Mouse (Mus musculus) ES-Bruce4 (cell line): ENCODE results near the gene Gm960. TPM values are rescaled to one million over a fixed set of nuclear protein-coding genes. Genes with fewer than 3 reads are reported as not detected.

ENCODE experiments used
- H3K27ac ChIP-seq: 2 replicates; pipeline ENCODE4 v1.5.1; 2012; ENCODE audit warnings: low read length, inconsistent platforms; ENCODE audit not compliant: insufficient read depth
- H3K27me3 ChIP-seq: 2 replicates; pipeline ENCODE4 v1.6.1; 2012; ENCODE audit warnings: mild to moderate bottlenecking, low read length, inconsistent platforms; ENCODE audit not compliant: control insufficient read depth, poor library complexity, insufficient read depth, severe bottlenecking
- H3K36me3 ChIP-seq: 2 replicates; pipeline ENCODE4 v1.6.1; 2012; ENCODE audit warnings: inconsistent platforms, mild to moderate bottlenecking, low read length, moderate library complexity; ENCODE audit not compliant: control insufficient read depth, poor library complexity, insufficient read depth, severe bottlenecking
- H3K4me1 ChIP-seq: one replicate; pipeline ENCODE4 v1.8.1; 2011; ENCODE audit warnings: low read length; ENCODE audit not compliant: control insufficient read depth, insufficient read depth
- H3K4me3 ChIP-seq: 2 replicates; pipeline ENCODE4 v1.5.1; 2011; ENCODE audit warnings: low read depth, mild to moderate bottlenecking, low read length
- H3K9ac ChIP-seq: 2 replicates; pipeline ENCODE4 v1.6.1; 2012; ENCODE audit warnings: low read depth, mild to moderate bottlenecking, inconsistent platforms; ENCODE audit not compliant: poor library complexity, severe bottlenecking
- H3K9me3 ChIP-seq: replicated peaks from 2 replicates; pipeline ENCODE4 v1.6.1; 2012; ENCODE audit warnings: mild to moderate bottlenecking, low read length, inconsistent platforms; ENCODE audit not compliant: control insufficient read depth, poor library complexity, insufficient read depth, severe bottlenecking
- CTCF ChIP-seq: IDR thresholded peaks from one replicate; pipeline ENCODE4 v1.8.1; 2011; ENCODE audit warnings: low read depth, low read length
- EP300 ChIP-seq: IDR thresholded peaks from 2 replicates; pipeline ENCODE4 v1.6.1; 2011; ENCODE audit warnings: low read depth, low read length; ENCODE audit not compliant: insufficient read depth
- POLR2A ChIP-seq: IDR thresholded peaks from one replicate; pipeline ENCODE4 v1.8.1; 2011; ENCODE audit warnings: low read length; ENCODE audit not compliant: insufficient read depth
- polyA plus RNA-seq: library from polyadenylated mRNA; stranded (reverse); fragments of >200 nt; gene quantifications from 2 replicates; pipeline ENCODE4 v1.2.4, GENCODE M21; 2011; ENCODE audit warnings: low read depth; ENCODE audit not compliant: missing spikeins, insufficient read depth, insufficient read length

Gm960 gene
- polyA plus RNA-seq, 1 experiment: 0.87 TPM

- Histone ChIP-seq H3K9ac (no peak overlapping the region), H3K4me3 (no peak overlapping the region), H3K9me3 (0 out of 2 replicates have a peak, but pooled peaks cover 2% of the 10 kb centered on the region), H3K27ac (no peak overlapping the region), H3K27me3 (no peaks in the 10 kb centered on the region), H3K36me3 (no peaks in the 10 kb centered on the region), H3K4me1 (no peaks in the 10 kb centered on the region)
- TF ChIP-seq EP300: no peak
- TF ChIP-seq CTCF: no peak
- no peak for TF ChIP-seq POLR2A
Observed at GRCm38 (mm10) chr19:4666815-4667214, 31.7 kb downstream of the Gm960 start.

- no peak overlapping the region for H3K27ac ChIP-seq
- H3K4me1 ChIP-seq: no peaks in the 10 kb centered on the region
- H3K4me3 ChIP-seq: no peak overlapping the region
- H3K9me3 ChIP-seq: no peaks in the 10 kb centered on the region
- H3K27me3 ChIP-seq: no peaks in the 10 kb centered on the region
- TF ChIP-seq POLR2A: no peak
- H3K9ac ChIP-seq: no peak overlapping the region
- no peaks in the 10 kb centered on the region for H3K36me3 ChIP-seq
Observed at GRCm38 (mm10) chr19:4658156-4658555, 40.3 kb downstream of the Gm960 start.

GRCm38 (mm10) chr19:4646917-4647492 is 51.5 kb downstream of the Gm960 start:
- Histone ChIP-seq H3K36me3 (no peaks in the 10 kb centered on the region), H3K27ac (no peak overlapping the region), H3K9ac (no peak overlapping the region), H3K27me3 (no peaks in the 10 kb centered on the region), H3K4me1 (no peaks in the 10 kb centered on the region), H3K9me3 (no peaks in the 10 kb centered on the region), H3K4me3 (no peak overlapping the region)
- TF ChIP-seq EP300: no peak
- no peak for TF ChIP-seq POLR2A
- TF ChIP-seq CTCF: no peak

- Histone ChIP-seq H3K36me3 (no peaks in the 10 kb centered on the region), H3K27ac (no peak overlapping the region), H3K9me3 (no peaks in the 10 kb centered on the region), H3K9ac (no peak overlapping the region), H3K4me1 (no peaks in the 10 kb centered on the region), H3K27me3 (no peaks in the 10 kb centered on the region), H3K4me3 (no peak overlapping the region)
- TF ChIP-seq CTCF (peak; percentile 62), POLR2A (no peak)
Observed at GRCm38 (mm10) chr19:4644271-4644670, 54.2 kb downstream of the Gm960 start.

- Histone ChIP-seq H3K27ac (no peak overlapping the region), H3K27me3 (no peaks in the 10 kb centered on the region), H3K4me1 (no peaks in the 10 kb centered on the region), H3K9me3 (no peaks in the 10 kb centered on the region), H3K4me3 (no peak overlapping the region), H3K9ac (no peak overlapping the region), H3K36me3 (no peaks in the 10 kb centered on the region)
- TF ChIP-seq CTCF: peak; percentile 9
- TF ChIP-seq EP300: no peak
Observed at GRCm38 (mm10) chr19:4635986-4636385, 62.5 kb downstream of the Gm960 start.

- no peaks in the 10 kb centered on the region for H3K9me3 ChIP-seq
- TF ChIP-seq CTCF (peak; percentile 41), EP300 (no peak)
- no peak overlapping the region for H3K9ac ChIP-seq
- no peaks in the 10 kb centered on the region for H3K27me3 ChIP-seq
- H3K36me3 ChIP-seq: no peaks in the 10 kb centered on the region
- H3K27ac ChIP-seq: no peak overlapping the region
- no peaks in the 10 kb centered on the region for H3K4me1 ChIP-seq
- no peak overlapping the region for H3K4me3 ChIP-seq
Observed at GRCm38 (mm10) chr19:4628819-4629218, 69.6 kb downstream of the Gm960 start.
